Mouse (Mus musculus) bone marrow, adult 2 months (tissue): Measurements from ENCODE around the gene Foxa3.

Experiments
- CTCF ChIP-seq: fragments of 200-500 bp; IDR thresholded peaks from 2 replicates; pipeline ENCODE4 v1.5.1; 2011; ENCODE audit warnings: low read length, control low read depth; ENCODE audit not compliant: control insufficient read depth, insufficient read depth
- POLR2A ChIP-seq: fragments of 200-500 bp; IDR thresholded peaks from 2 replicates; pipeline ENCODE4 v1.6.1; 2011; ENCODE audit warnings: low read depth, mild to moderate bottlenecking, control low read depth, low read length, borderline replicate concordance; ENCODE audit not compliant: control insufficient read depth

DNA sequence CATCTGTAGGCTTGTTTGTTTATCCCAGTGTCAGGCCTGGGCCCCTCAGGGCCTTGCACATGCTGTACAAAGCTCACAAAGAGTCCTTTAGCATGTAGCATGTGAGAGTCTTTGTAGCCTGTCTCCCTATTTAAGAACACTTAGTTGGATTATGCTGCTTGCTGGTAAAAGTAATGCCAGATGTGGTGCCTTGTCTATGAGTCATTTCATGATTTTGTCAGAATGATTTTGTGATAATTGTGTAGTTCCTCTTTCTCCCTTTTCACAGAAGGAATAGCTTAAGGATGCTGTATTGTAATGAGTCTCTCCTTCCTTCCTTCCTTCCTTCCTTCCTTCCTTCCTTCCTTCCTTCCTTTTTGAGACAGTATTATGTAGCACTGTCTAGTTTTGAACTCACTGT lies 4.7 kb upstream of the Foxa3 start:
- TF ChIP-seq CTCF (no peak), POLR2A (no peak)
